Mouse (Mus musculus): ENCODE measurements around the gene Arid1a.

The Arid1a gene

GRCm38 (mm10) chr4:133729541-133730093 is 27.0 kb downstream of the Arid1a start:
- peak; percentile 91 for DNase-seq

GRCm38 (mm10) chr4:133729007-133729406 is 27.6 kb downstream of the Arid1a start:
- DNase-seq: no peak

GRCm38 (mm10) chr4:133728256-133728655 is 28.3 kb downstream of the Arid1a start:
- DNase-seq: no peak

DNA sequence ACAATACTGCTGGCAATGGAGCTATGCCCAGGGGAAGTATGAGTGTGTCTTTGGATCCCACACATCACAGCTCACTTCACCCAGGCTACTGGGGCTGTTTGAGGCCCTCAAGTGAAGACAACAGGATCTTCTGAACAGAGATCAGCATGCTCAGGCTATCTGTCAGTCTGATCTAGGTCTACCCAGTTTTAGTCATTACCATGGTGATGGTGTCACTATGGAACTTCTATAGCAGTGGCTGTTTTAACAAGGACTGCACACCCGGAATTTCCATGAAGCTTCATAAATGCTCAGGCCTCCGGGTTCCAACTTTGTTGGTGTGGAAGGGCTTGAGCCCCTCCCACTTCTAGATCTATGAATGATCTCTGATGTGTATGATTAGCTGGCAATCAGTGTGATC is 30.9 kb downstream of the Arid1a start:
- no peak for DNase-seq

DNA sequence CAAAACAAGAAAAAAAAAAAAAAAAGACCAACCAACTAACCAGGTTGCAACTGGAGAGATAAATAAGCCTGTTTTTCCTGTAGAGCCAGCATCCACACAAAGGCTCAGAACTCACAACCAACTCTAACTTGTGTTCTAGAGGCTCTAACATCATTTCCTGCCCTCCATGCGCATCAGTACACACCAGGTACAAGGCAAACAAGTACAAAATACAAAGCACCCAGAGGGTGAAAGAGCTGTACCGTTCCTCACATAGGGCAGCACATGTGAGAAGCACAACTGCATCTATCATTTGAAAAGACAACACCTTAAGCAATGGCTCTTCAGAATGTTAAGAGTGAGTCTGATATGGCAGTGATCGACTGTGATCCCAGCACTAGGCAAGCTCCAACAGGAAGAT is 36.8 kb downstream of the Arid1a start:
- no peak for DNase-seq

DNA sequence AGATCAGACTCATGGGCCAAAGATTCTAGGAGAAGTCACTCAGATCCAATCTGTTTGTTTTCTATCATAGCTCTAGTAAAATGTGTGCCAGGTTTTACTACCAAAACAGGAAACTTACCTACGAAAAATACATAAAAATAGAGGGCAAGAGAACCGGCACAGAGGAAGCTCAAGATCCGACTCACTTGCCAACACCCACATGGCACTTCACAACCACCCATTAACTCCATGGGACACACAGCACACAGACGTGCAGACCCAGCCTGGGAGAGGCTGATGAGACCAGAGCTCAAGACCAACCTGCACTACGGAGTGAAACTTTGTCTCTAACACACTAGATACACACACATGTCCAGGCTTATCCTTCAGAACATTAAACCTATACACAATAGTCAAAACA is 43.8 kb downstream of the Arid1a start:
- DNase-seq: no peak

DNA sequence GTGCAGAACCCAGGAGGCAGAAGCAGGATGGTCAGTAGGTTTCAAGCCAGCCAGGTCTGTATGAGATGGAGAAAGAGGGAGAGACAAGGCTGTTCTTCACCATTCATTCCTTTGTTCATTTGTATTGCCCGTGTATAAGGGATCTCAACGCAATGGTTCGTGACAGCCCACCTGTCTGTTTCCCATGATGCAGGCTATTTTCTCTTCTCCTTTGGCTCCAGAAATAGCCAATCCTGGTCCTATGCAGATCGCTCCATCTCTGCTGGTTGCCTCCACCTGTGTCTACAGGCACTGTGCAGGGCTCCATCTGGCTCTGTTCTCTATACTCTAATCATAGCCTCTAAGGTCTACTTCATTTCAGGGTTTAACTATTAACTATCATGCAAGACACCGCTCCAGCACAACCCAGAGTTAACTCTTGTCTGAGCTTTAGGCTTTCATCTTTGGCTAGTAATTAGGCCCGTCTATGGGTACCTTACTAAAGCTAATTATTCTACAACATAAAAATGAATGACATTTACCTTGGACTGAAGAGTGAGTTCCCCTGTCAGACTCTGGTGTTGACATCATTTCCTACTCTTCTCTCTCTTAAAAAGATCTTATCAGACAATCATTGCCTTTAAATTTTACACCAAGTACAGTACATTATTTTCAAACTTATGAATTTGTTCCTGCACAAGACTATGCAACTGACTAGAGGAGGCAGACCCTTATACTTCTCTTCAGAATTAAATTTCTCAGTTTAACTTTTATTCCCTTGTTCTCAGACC is 45.1 kb downstream of the Arid1a start:
- peak; percentile 52 for DNase-seq

- DNase-seq: no peak
These were observed 47.2 kb downstream of the Arid1a start for GRCm38 (mm10) chr4:133709395-133709794.

DNA sequence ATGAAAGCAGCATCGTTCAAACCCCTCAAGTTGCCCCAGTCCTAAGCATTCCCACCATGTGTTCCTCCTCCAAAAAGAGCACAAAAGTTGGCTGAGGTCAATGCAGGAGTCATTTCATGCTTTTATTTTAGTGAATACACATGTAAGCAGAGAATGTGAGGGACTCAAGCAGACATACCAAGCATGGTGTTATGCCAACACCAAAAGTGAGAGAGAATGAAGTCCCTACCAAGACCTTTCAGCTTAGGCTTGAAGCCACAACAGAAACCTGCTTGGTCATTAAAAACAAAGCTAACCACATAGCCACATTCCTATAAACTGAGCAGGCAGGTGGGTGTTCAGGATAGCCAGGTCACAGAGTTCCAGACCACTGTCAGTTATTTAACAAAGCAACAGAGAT is 49.1 kb downstream of the Arid1a start:
- DNase-seq: no peak

GRCm38 (mm10) chr4:133706956-133707355 is 49.6 kb downstream of the Arid1a start:
- DNase-seq: peak; percentile 58

- no peak for DNase-seq
These were observed 51.5 kb downstream of the Arid1a start for GRCm38 (mm10) chr4:133705062-133705461.

GRCm38 (mm10) chr4:133700905-133701368 is 55.6 kb downstream of the Arid1a start:
- peak; percentile 42 for DNase-seq

DNA sequence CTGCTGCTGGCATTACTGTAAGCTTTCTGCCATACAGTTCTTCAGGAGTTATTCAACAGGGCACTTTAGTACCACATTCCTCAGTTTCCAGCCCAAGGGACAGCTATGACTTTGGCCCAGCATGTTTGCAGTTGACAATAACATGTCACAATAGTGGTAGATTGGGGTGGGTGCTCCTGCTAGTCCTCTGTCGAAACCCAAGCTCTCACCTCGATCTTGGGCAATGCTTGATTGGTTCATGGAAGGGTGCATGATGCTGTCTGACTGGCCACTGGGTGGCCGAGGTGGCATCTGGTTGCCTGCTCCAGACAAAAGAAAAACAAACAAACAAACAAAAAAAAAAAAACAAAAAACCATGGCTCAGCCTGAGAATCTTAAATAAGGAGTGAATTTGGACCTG is 61.2 kb downstream of the Arid1a start:
- DNase-seq: no peak

DNA sequence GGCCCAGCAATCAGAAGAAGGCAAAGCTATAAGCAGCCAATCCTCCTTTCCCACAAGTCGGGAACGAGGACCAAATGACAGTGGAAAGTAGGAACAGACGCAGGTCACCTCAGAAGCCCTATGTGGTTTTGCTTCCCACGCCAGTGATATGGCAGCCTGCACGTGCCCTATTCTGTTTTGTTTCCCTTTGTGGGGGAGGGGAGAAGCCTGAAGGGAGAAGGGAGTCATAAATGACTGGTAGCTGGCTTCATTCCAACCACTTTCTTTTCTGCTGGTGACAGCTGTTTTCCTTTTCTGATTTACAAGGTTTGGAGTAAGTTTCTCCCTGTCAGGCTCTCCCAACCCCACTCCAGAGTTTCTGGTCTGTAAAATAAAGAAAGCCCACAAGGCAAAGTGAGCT is 66.3 kb downstream of the Arid1a start:
- DNase-seq: no peak

GRCm38 (mm10) chr4:133688417-133689067 is 68.0 kb downstream of the Arid1a start:
- DNase-seq: no peak

- DNase-seq: no peak
These were observed 69.4 kb downstream of the Arid1a start for GRCm38 (mm10) chr4:133687126-133687525.

GRCm38 (mm10) chr4:133686512-133686911 is 70.1 kb downstream of the Arid1a start:
- no peak for DNase-seq

GRCm38 (mm10) chr4:133680206-133680786 is 76.3 kb downstream of the Arid1a start:
- peak; percentile 32 for DNase-seq

DNA sequence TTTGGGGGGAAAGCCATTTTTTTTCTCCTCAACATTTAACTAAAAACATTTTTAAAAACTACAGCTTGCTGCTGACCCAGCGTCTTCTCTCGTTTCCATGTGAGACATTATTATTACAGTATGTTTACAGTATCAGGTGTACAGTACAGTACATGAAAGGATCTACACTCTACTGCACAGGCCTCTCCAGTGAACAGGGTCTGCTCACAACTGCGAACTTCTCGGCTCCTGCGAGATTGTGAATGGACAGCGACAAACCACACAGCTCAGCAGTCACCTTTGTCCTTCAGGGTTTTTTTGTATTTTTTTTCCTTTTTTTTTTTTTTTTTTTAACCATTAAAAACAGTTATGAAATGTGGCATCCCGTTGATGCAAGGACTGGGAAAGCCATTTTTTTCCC is 76.9 kb downstream of the Arid1a start:
- DNase-seq: no peak

- DNase-seq: no peak
These were observed 79.3 kb downstream of the Arid1a start for GRCm38 (mm10) chr4:133677266-133677665.

- DNase-seq: no peak
These were observed 80.4 kb downstream of the Arid1a start for GRCm38 (mm10) chr4:133676189-133676588.

GRCm38 (mm10) chr4:133675594-133676016 is 81.0 kb downstream of the Arid1a start:
- no peak for DNase-seq

DNA sequence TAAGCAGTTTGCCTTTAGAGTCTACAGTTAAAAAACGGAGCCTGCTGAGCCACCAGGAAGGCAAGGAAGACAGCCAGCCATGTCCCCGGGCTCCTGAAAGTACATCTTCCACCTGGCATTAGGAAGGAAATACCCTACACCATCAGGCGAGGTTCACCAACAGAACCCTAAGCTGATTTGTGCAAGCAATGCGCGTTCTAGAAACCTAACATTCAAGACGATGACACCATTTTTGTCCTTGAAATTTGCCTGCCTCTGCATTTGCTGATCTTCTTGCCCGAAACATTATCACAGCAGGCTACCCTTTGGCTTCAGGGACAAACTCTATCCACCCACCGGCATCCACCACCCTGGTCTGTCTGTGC is 82.3 kb downstream of the Arid1a start:
- DNase-seq: no peak
